Mouse (Mus musculus) thymus, adult 2 months (tissue): ENCODE data around the gene Map4k1.

Source experiments
- CTCF ChIP-seq: fragments of 200-500 bp; IDR thresholded peaks from 2 replicates; pipeline ENCODE4 v1.5.1; 2012; ENCODE audit warnings: mild to moderate bottlenecking, control low read depth, low read length, moderate library complexity, borderline replicate concordance; ENCODE audit not compliant: control insufficient read depth, poor library complexity, insufficient read depth; ENCODE audit errors: extremely low read depth
- POLR2A ChIP-seq: fragments of 200-500 bp; IDR thresholded peaks from 2 replicates; pipeline ENCODE4 v1.6.1; 2012; ENCODE audit warnings: mild to moderate bottlenecking, low read length, control low read depth, moderate library complexity; ENCODE audit not compliant: control insufficient read depth, poor library complexity, insufficient read depth; ENCODE audit errors: extremely low read depth

DNA sequence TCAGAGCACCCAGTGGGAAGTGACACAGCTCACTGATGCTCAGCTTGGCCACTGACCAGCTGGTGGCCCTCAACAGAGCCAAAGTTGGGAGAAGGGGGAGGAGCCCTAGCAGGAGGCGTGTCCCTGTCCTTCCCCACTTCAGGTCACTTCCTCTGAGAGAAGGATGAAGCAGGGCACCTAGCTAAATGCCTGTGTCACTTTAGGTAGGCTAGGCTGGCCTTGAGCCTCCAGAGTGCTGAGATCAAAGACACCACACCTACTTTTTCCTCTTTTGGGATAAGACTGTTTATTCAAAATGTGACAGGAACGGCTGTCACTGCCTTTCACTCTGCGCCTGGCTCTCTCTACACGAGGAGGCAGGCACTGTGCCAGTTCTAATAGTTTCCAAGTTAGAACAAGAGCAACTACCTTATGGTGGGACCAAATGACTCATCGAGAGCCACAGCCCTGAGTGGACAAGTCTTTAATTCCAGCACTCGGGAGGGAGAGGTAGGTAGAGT lies 10.0 kb upstream of the Map4k1 start:
- TF ChIP-seq CTCF, result no peak
- TF ChIP-seq POLR2A, result no peak
